Mouse (Mus musculus) heart, adult 2 months (tissue): ENCODE measurements around the gene Ifi47.

Experiments
- CTCF ChIP-seq: fragments of 200-600 bp; IDR thresholded peaks from 2 replicates; pipeline ENCODE4 v1.8.1; 2022; ENCODE audit warnings: antibody characterized with exemption, mild to moderate bottlenecking, moderate library complexity
- EP300 ChIP-seq: fragments of 200-500 bp; IDR thresholded peaks from 2 replicates; pipeline ENCODE4 v1.6.1; 2011; ENCODE audit warnings: low read depth, low read length, control low read depth; ENCODE audit not compliant: insufficient read depth
- POLR2A ChIP-seq: fragments of 200-500 bp; IDR thresholded peaks from 2 replicates; pipeline ENCODE4 v1.6.1; 2011; ENCODE audit warnings: mild to moderate bottlenecking, low read depth, low read length, control low read depth; ENCODE audit not compliant: insufficient read depth

GRCm38 (mm10) chr11:49095367-49095766 lies 19.0 kb downstream of the Ifi47 start:
- no peak for TF ChIP-seq CTCF
- TF ChIP-seq POLR2A, result no peak
- TF ChIP-seq EP300, result no peak
